Mouse (Mus musculus) heart, embryonic 12.5 days (tissue): ENCODE results near the gene Msl1. TPM values are rescaled to one million over a fixed set of nuclear protein-coding genes. Genes with fewer than 3 reads are reported as not detected.

Experiments
- ATAC-seq: fragments of 200-750 bp; cut with Nextera tagmentation; 2 replicates; pipeline ENCODE4 v1.8.0; 2017; ENCODE audit warnings: moderate TSS enrichment, moderate library complexity; ENCODE audit not compliant: insufficient number of reproducible peaks, low FRiP score
- H3K27ac ChIP-seq: fragments of 300-500 bp; sonication (generic); 2 replicates; pipeline ENCODE4 v1.5.1; 2016; ENCODE audit warnings: mild to moderate bottlenecking, moderate library complexity; ENCODE audit not compliant: poor library complexity, severe bottlenecking
- H3K27me3 ChIP-seq: fragments of 300-500 bp; sonication (generic); replicated peaks from 2 replicates; pipeline ENCODE4 v1.6.1; 2016; ENCODE audit warnings: mild to moderate bottlenecking, moderate library complexity
- H3K36me3 ChIP-seq: fragments of 300-500 bp; sonication (generic); 2 replicates; pipeline ENCODE4 v1.6.1; 2016; ENCODE audit warnings: mild to moderate bottlenecking, moderate library complexity
- H3K4me1 ChIP-seq: fragments of 300-500 bp; sonication (generic); replicated peaks from 2 replicates; pipeline ENCODE4 v1.6.1; 2016; ENCODE audit warnings: mild to moderate bottlenecking
- H3K4me2 ChIP-seq: fragments of 300-500 bp; sonication (generic); 2 replicates; pipeline ENCODE4 v1.6.1; 2016; ENCODE audit warnings: mild to moderate bottlenecking, moderate library complexity
- H3K4me3 ChIP-seq: fragments of 300-500 bp; sonication (generic); 2 replicates; pipeline ENCODE4 v1.5.1; 2016; ENCODE audit warnings: mild to moderate bottlenecking
- H3K9ac ChIP-seq: fragments of 300-500 bp; sonication (generic); 2 replicates; pipeline ENCODE4 v1.6.1; 2016; ENCODE audit warnings: mild to moderate bottlenecking, moderate library complexity
- H3K9me3 ChIP-seq: fragments of 300-500 bp; sonication (generic); replicated peaks from 2 replicates; pipeline ENCODE4 v1.6.1; 2016; ENCODE audit warnings: mild to moderate bottlenecking, moderate library complexity
- WGBS: fragments of 180-500 bp; shearing (Covaris S2); methylation state at CpG from one replicate; pipeline ENCODE4 v1.1.7; 2016; 5-methylcytosine and 5-hydroxymethylcytosine counted together
- polyA plus RNA-seq: library from polyadenylated mRNA; unstranded; fragments of >200 nt; fragmentation: Nextera tagmentation; extraction: Ambion mirVana; gene quantifications from 2 replicates; pipeline ENCODE4 v1.2.1, GENCODE M21; 2016

The Msl1 gene
- polyA plus RNA-seq, 1 experiment from 2014 or later = 20.3 TPM

DNA sequence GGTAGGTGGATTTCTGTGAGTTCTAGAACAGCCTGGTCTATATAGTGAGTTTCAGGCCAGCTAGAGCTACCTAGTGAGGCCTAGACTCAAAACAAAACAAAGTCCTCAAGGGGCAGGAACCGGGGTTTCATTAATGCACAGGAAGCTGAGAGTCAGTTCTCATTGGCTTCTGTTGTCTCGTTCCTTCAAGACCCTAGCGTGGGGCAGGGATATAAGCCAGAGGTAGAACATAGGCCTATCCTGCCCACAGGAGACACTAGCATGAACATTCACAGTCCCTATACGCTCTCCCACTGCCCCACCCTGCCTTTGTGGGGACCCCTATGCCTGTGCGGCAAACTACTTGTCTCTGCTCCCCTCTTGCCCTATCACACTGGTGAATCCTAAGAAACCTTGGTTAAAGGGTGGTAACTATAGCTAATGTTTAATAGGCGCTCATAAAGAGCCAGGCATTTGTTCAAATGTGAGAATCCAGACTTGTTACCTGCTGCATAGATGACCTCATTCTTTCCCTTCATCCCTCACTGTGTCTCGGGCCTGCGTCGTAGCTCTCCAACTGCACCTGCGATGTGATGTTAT is 42.7 kb upstream of the Msl1 start:
- Histone ChIP-seq H3K36me3 (peaks cover 28% of the 10 kb centered on the region), H3K9me3 (no peaks in the 10 kb centered on the region), H3K4me2 (0 out of 2 replicates have a peak overlapping the region, but pooled peaks have one; percentile 56), H3K4me1 (peaks cover 91% of the 10 kb centered on the region), H3K27ac (peak overlapping the region; percentile 57), H3K4me3 (no peak overlapping the region), H3K27me3 (no peaks in the 10 kb centered on the region), H3K9ac (0 out of 2 replicates have a peak overlapping the region, but pooled peaks have one; percentile 53)
- no peak for ATAC-seq
- WGBS = 77% methylated on average over 10 of the region's 10 CpGs

DNA sequence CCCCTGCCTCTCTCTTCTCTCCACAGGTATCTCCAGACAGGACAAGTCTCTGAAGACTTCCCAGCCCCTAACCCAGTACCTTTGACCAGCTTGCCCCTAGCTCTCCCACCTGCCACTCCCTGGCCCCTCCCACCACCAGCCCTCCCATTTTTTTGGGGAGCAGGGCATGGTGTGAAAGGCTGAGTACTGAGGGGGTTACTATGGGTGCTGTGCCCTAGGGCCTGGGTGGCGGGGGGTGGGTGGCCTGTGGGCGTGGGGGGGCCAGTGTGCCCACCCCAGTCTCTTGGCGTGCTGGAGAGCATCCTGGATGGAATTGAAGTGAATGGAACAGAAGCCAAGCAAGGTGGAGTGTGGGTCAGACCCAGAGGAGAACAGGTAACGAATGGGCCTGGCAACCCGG is 42.1 kb upstream of the Msl1 start:
- no peaks in the 10 kb centered on the region for H3K9me3 ChIP-seq

DNA sequence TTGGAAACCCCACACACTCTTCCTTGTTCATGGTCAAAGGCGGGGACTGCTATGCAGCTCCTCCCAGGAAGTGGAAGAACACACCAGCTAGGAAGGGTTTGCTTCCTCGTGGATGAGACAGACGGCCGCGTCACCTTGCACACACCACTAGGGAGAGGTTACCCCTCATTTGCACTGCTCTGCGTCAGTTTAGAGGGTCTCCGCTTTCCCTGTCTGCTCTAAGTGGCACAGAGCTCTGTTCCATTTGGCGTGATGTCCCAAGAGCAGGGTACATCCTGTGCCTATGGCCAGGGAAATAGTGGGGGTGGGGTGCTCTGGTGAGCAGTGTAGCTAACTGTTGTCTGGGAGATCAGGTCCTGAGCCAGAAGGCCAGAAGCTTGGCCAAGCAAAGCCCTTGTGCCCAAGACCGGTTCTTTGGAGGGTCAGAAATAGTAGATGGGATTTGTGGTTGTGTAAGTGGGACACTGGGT is 41.1 kb upstream of the Msl1 start:
- peak overlapping the region; percentile 28 for H3K9ac ChIP-seq
- 56% methylated on average over 9 of the region's 9 CpGs for WGBS
- no peaks in the 10 kb centered on the region for H3K27me3 ChIP-seq
- peak overlapping the region; percentile 84 for H3K27ac ChIP-seq
- peak overlapping the region; percentile 16 for H3K4me2 ChIP-seq
- ATAC-seq = no peak
- H3K36me3 ChIP-seq = peaks cover 40% of the 10 kb centered on the region
- H3K4me1 ChIP-seq = peaks cover 76% of the 10 kb centered on the region
- no peak overlapping the region for H3K4me3 ChIP-seq
- no peaks in the 10 kb centered on the region for H3K9me3 ChIP-seq

More for the DNA sequence above, 42.1 kb upstream of the Msl1 start:
- Histone ChIP-seq H3K4me3 (no peak overlapping the region), H3K9ac (peak overlapping the region; percentile 28; the same call in 1 of the 2 replicates), H3K4me1 (peaks cover 85% of the 10 kb centered on the region), H3K4me2 (no peak overlapping the region), H3K27me3 (no peaks in the 10 kb centered on the region), H3K36me3 (peaks cover 32% of the 10 kb centered on the region), H3K27ac (peak overlapping the region; percentile 84; the same call in 1 of the 2 replicates)
- ATAC-seq = no peak
- 89% methylated on average over 5 of the region's 5 CpGs for WGBS

DNA sequence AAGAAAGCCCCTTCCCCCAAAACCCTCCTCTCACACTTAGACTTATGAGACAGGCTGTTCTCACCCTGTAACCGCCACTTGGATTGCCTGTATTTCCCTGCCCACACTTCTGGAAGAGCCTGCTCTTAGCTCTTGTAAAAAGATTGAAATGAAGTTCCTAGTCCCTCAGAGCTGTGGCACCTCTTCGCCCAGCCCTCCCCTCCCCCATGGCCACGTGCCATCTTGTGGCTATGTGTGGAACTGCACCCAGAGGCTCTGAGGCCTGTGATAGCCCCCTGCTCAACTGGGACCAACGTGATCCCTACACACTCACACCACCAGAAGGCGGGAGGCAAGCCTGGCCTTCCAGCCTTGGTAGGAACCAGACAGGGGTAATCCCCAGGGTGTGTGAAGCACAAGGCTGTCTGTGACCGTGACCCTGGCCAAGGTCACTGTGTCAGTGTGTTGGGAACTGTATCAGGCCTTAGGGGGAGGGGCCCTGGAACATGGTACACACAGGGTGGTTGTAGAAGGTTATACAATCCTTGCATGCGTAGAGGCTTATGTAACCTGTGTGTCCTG is 40.6 kb upstream of the Msl1 start:
- Histone ChIP-seq H3K27ac (peak overlapping the region; percentile 84), H3K36me3 (peaks cover 42% of the 10 kb centered on the region), H3K4me3 (no peak overlapping the region), H3K27me3 (no peaks in the 10 kb centered on the region), H3K9ac (peak overlapping the region; percentile 28; the same call in 1 of the 2 replicates), H3K4me1 (peaks cover 71% of the 10 kb centered on the region), H3K9me3 (no peaks in the 10 kb centered on the region), H3K4me2 (peak overlapping the region; percentile 16; the same call in 1 of the 2 replicates)
- 19% methylated on average over 7 of the region's 7 CpGs for WGBS
- ATAC-seq = peak; percentile 40

DNA sequence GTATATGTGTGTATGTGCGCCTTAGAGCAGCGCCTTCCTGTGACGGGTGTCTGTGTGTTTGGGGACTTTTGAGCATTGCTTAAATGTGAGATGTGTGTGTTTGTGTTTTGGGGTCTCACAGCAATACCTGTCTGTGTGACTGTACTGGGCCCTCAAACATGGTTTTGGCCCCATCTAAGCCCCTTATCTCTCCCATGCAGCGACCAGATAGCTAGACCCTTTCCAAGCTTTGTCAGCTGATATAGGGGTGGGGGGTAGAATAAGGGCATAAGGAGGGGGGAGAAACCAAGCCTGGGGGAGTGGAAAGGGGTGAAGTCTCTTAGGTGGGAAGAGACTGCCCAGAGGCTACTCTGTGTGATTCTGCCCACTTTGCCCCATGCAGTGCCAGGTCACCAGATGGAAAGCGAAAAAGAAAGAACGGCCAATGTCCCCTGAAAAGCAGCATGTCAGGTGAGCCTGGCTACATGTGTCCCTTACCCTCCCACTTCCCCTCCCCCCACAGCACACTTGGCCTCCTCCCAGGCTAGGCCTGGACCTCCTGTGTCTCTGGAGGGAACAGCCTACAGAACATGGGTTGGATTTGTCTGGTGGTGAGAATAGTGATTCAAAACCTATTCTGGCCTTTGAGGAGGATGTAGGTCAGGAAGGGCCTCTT is 39.5 kb upstream of the Msl1 start:
- H3K9me3 ChIP-seq = no peaks in the 10 kb centered on the region
- peak overlapping the region; percentile 51; the same call in 1 of the 2 replicates for H3K9ac ChIP-seq
- 74% methylated on average over 6 of the region's 6 CpGs for WGBS
- H3K4me3 ChIP-seq = no peak overlapping the region
- 0 out of 2 replicates have a peak overlapping the region, but pooled peaks have one; percentile 11 for H3K4me2 ChIP-seq
- H3K27ac ChIP-seq = peak overlapping the region; percentile 13; the same call in 1 of the 2 replicates
- H3K4me1 ChIP-seq = peaks cover 59% of the 10 kb centered on the region
- peaks cover 53% of the 10 kb centered on the region for H3K36me3 ChIP-seq
- no peak for ATAC-seq
- no peaks in the 10 kb centered on the region for H3K27me3 ChIP-seq

DNA sequence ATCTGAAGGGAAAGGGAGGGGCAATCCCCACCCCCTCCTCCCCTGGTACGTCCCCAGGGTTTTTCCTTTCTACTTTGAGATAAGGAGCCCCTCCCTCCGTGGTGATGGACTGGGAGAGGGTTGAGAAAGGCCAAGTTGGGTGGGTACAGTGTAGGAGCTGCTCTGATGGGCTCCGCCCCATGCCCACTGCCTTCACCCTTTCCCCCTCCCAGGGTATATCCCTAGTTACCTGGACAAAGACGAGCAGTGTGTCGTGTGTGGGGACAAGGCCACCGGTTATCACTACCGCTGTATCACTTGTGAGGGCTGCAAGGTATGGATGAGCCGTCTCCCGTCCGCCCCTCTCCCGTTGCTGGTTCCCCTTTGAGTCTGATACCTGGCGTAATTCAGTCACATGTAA is 38.6 kb upstream of the Msl1 start:
- Histone ChIP-seq H3K27ac (no peak overlapping the region), H3K36me3 (peaks cover 61% of the 10 kb centered on the region), H3K4me1 (peaks cover 51% of the 10 kb centered on the region), H3K4me2 (no peak overlapping the region), H3K9me3 (no peaks in the 10 kb centered on the region), H3K9ac (no peak overlapping the region; the same call in 1 of the 2 replicates), H3K27me3 (no peaks in the 10 kb centered on the region), H3K4me3 (no peak overlapping the region)
- WGBS = 68% methylated on average over 12 of the region's 12 CpGs
- ATAC-seq = no peak

DNA sequence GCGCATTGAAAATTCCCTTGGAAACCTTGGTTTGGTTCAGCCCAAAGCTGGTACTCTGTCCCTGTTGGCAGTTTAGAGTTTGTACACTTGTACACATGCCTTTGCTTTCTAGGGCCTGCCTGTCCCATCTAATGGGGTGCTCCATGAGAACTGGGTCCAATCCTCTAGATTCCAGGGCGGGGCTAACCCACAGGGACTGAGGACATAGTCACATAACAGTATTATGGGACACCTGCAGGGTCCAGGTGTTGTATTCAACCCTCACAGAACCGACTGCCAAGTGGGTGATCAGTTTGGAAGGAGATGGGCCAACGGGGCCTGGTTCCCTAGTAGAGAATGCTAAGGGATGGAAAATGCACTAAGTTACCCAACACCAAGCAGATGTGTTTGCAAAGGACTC is 33.4 kb upstream of the Msl1 start:
- Histone ChIP-seq H3K27me3 (no peaks in the 10 kb centered on the region), H3K27ac (no peak overlapping the region), H3K4me3 (no peak overlapping the region), H3K9me3 (no peaks in the 10 kb centered on the region), H3K9ac (no peak overlapping the region), H3K4me1 (peaks cover 30% of the 10 kb centered on the region), H3K4me2 (no peak overlapping the region), H3K36me3 (peaks cover 74% of the 10 kb centered on the region)
- 88% methylated on average over 4 of the region's 4 CpGs for WGBS
- ATAC-seq = no peak

DNA sequence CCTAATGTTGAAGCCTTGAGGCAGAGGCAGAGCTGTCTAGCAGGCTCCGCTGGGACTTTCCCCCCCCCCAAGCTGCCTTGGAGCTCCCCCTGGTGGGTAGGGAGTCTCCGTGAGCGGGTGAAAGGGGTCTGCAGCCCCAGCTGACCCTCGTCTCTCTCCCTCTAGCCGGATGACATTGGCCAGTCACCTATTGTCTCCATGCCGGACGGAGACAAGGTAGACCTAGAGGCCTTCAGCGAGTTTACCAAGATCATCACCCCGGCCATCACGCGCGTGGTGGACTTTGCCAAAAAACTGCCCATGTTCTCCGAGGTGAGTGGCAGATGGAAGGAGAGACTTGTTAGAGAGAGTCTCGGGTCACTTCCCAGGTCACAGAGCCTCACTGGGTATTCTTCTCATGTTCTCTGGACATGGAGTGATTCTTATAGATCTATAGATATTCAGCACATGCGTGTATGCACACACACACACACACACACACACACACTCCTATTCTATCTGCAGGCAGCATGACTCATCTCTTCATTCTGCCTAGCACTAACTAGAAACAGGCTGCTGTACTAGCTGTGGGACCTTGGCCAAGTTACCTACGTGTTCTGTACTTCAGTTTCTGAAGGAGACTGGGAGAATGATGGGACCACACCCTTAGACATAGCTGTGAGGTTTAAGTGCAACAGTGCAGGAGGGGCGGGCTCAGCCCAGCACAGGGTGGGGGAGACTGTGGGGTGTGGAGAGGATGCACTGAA is 32.4 kb upstream of the Msl1 start:
- Histone ChIP-seq H3K4me2 (no peak overlapping the region), H3K9me3 (no peaks in the 10 kb centered on the region), H3K27ac (no peak overlapping the region), H3K36me3 (peaks cover 65% of the 10 kb centered on the region), H3K27me3 (no peaks in the 10 kb centered on the region), H3K4me3 (no peak overlapping the region), H3K9ac (0 out of 2 replicates have a peak overlapping the region, but pooled peaks have one; percentile 29), H3K4me1 (peaks cover 39% of the 10 kb centered on the region)
- no peak for ATAC-seq
- WGBS = 61% methylated on average over 17 of the region's 17 CpGs

DNA sequence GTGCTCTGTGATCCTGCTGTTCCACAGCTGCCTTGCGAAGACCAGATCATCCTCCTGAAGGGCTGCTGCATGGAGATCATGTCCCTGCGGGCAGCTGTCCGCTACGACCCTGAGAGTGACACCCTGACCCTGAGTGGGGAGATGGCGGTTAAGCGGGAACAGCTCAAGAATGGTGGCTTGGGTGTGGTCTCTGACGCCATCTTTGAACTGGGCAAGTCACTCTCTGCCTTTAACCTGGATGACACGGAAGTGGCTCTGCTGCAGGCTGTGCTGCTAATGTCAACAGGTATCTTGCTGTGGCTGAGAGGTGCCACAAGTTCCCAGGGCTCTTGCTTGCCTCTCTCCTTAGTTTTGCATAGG is 31.8 kb upstream of the Msl1 start:
- 85% methylated on average over 8 of the region's 8 CpGs for WGBS
- Histone ChIP-seq H3K4me3 (no peak overlapping the region), H3K4me2 (no peak overlapping the region), H3K27ac (no peak overlapping the region), H3K4me1 (peaks cover 45% of the 10 kb centered on the region), H3K36me3 (peaks cover 63% of the 10 kb centered on the region), H3K27me3 (no peaks in the 10 kb centered on the region), H3K9me3 (no peaks in the 10 kb centered on the region), H3K9ac (0 out of 2 replicates have a peak overlapping the region, but pooled peaks have one; percentile 29)
- ATAC-seq = no peak

DNA sequence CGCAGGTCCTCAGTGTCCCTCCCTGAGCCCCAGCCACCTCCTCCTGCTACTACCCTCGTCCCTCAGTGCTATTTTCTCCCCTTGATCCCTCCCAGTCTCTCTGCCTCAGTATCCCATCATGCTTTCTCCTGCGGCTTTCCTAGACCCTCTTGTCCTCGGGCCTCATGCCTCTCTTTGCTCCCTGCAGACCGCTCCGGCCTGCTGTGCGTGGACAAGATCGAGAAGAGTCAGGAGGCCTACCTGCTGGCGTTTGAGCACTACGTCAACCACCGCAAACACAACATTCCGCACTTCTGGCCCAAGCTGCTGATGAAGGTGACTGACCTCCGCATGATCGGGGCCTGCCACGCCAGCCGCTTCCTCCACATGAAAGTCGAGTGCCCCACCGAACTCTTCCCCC is 31.2 kb upstream of the Msl1 start:
- H3K4me1 ChIP-seq = peaks cover 51% of the 10 kb centered on the region
- H3K4me2 ChIP-seq = no peak overlapping the region
- H3K36me3 ChIP-seq = peaks cover 64% of the 10 kb centered on the region
- 82% methylated on average over 18 of the region's 18 CpGs for WGBS
- no peaks in the 10 kb centered on the region for H3K9me3 ChIP-seq
- H3K27me3 ChIP-seq = no peaks in the 10 kb centered on the region
- ATAC-seq = no peak
- no peak overlapping the region for H3K9ac ChIP-seq
- no peak overlapping the region for H3K27ac ChIP-seq
- H3K4me3 ChIP-seq = no peak overlapping the region

DNA sequence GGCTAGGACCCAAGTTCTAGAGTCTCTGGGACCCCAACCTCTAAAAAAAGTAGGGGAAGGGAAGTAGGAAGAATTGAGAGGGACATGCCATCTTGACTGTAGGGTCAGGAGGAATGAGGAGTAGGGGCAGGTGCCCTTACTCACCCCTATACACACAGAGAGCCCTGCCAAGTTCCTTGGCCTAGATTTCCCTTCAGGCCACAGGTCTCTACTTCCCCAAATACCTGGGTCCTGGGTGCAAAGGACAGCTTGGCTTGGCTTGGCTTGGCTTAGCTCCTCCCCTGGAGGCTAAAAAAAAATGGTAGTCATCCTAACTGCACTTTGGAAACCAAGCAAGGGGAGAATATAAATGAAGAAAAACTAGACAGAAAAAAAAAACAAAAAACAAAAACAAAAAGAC is 30.6 kb upstream of the Msl1 start:
- no peak for ATAC-seq
- Histone ChIP-seq H3K9me3 (no peaks in the 10 kb centered on the region), H3K4me1 (peaks cover 57% of the 10 kb centered on the region), H3K4me2 (no peak overlapping the region), H3K27me3 (no peaks in the 10 kb centered on the region), H3K4me3 (no peak overlapping the region), H3K36me3 (peaks cover 66% of the 10 kb centered on the region), H3K27ac (no peak overlapping the region), H3K9ac (no peak overlapping the region)
